Mouse (Mus musculus) intestine, postnatal 0 days (tissue): ENCODE results near the gene Soga1. TPM values are rescaled to one million over a fixed set of nuclear protein-coding genes. Genes with fewer than 3 reads are reported as not detected.

Source experiments
- ATAC-seq: fragments of 200-750 bp; cut with Nextera tagmentation; 2 replicates; pipeline ENCODE4 v1.8.0; 2017; ENCODE audit warnings: mild to moderate bottlenecking, moderate TSS enrichment, moderate library complexity
- H3K27ac ChIP-seq: fragments of 300-500 bp; sonication (generic); 2 replicates; pipeline ENCODE4 v1.5.1; 2014; ENCODE audit warnings: mild to moderate bottlenecking, low read depth, low read length, moderate library complexity
- H3K27me3 ChIP-seq: fragments of 300-500 bp; sonication (generic); replicated peaks from 2 replicates; pipeline ENCODE4 v1.6.1; 2014; ENCODE audit warnings: low read length, mixed read lengths; ENCODE audit not compliant: control insufficient read depth, insufficient read depth
- H3K36me3 ChIP-seq: fragments of 300-500 bp; sonication (generic); 2 replicates; pipeline ENCODE4 v1.6.1; 2014; ENCODE audit warnings: mild to moderate bottlenecking, moderate library complexity; ENCODE audit not compliant: control insufficient read depth, insufficient read depth
- H3K4me1 ChIP-seq: fragments of 300-500 bp; sonication (generic); replicated peaks from 2 replicates; pipeline ENCODE4 v1.6.1; 2014; ENCODE audit warnings: antibody characterized with exemption, low read length, mixed read lengths; ENCODE audit not compliant: control insufficient read depth, insufficient read depth
- H3K4me2 ChIP-seq: fragments of 300-500 bp; sonication (generic); replicated peaks from 2 replicates; pipeline ENCODE4 v1.6.1; 2014; ENCODE audit warnings: low read depth, mild to moderate bottlenecking, moderate library complexity
- H3K4me3 ChIP-seq: fragments of 300-500 bp; sonication (generic); 2 replicates; pipeline ENCODE4 v1.5.1; 2014; ENCODE audit warnings: low read depth, low read length
- H3K9ac ChIP-seq: fragments of 300-500 bp; sonication (generic); 2 replicates; pipeline ENCODE4 v1.6.1; 2014; ENCODE audit warnings: mild to moderate bottlenecking, low read depth, low read length
- H3K9me3 ChIP-seq: fragments of 300-500 bp; sonication (generic); 2 replicates; pipeline ENCODE4 v1.6.1; 2016; ENCODE audit warnings: mixed run types; ENCODE audit not compliant: control insufficient read depth
- CTCF ChIP-seq: sonication (generic); IDR thresholded peaks from 2 replicates; pipeline ENCODE4 v1.5.1; 2016; ENCODE audit warnings: low read depth, mild to moderate bottlenecking, control low read depth, antibody characterized with exemption, moderate library complexity
- WGBS: fragments of 180-500 bp; shearing (Covaris S2); extraction: QIAGEN DNeasy Blood & Tissue Kit; methylation state at CpG from one replicate; pipeline ENCODE4 v1.1.7; 2014; 5-methylcytosine and 5-hydroxymethylcytosine counted together
- polyA plus RNA-seq: library from polyadenylated mRNA; unstranded; fragments of >200 nt; fragmentation: Nextera tagmentation; extraction: Ambion mirVana; gene quantifications from 2 replicates; pipeline ENCODE4 v1.2.1, GENCODE M21; 2015

Gene Soga1
- polyA plus RNA-seq, 1 experiment from 2014 or later: 0.90 TPM

- TF ChIP-seq CTCF: no peak
- peaks cover 5% of the 10 kb centered on the region; the same call in 1 of the 2 replicates for H3K36me3 ChIP-seq
- 77% methylated on average over 4 of the region's 4 CpGs for WGBS
- no peak overlapping the region for H3K4me3 ChIP-seq
- 0 out of 2 replicates have a peak, but pooled peaks cover 3% of the 10 kb centered on the region for H3K4me1 ChIP-seq
- H3K4me2 ChIP-seq: no peak overlapping the region
- H3K9ac ChIP-seq: no peak overlapping the region
- H3K27ac ChIP-seq: no peak overlapping the region
- ATAC-seq: no peak
- H3K27me3 ChIP-seq: no peaks in the 10 kb centered on the region
- no peaks in the 10 kb centered on the region for H3K9me3 ChIP-seq
These were observed 97.8 kb downstream of the Soga1 start for GRCm38 (mm10) chr2:156981291-156981690.

GRCm38 (mm10) chr2:156980059-156980458, 99.0 kb downstream of the Soga1 start:
- Histone ChIP-seq H3K36me3 (peaks cover 5% of the 10 kb centered on the region; the same call in 1 of the 2 replicates), H3K27ac (no peak overlapping the region), H3K4me1 (0 out of 2 replicates have a peak, but pooled peaks cover 3% of the 10 kb centered on the region), H3K9ac (no peak overlapping the region), H3K4me3 (no peak overlapping the region), H3K4me2 (no peak overlapping the region), H3K9me3 (no peaks in the 10 kb centered on the region), H3K27me3 (no peaks in the 10 kb centered on the region)
- no peak for ATAC-seq
- 84% methylated on average over 2 of the region's 2 CpGs for WGBS
- no peak for TF ChIP-seq CTCF

- Histone ChIP-seq H3K4me1 (no peaks in the 10 kb centered on the region), H3K9ac (no peak overlapping the region), H3K4me2 (no peak overlapping the region), H3K27me3 (no peaks in the 10 kb centered on the region), H3K9me3 (no peaks in the 10 kb centered on the region), H3K36me3 (peaks cover 5% of the 10 kb centered on the region; the same call in 1 of the 2 replicates), H3K4me3 (no peak overlapping the region), H3K27ac (no peak overlapping the region)
- no peak for ATAC-seq
- TF ChIP-seq CTCF: no peak
These were observed 102.3 kb downstream of the Soga1 start for GRCm38 (mm10) chr2:156976711-156977110.

- no peak for ATAC-seq
- WGBS: 79% methylated on average over 2 of the region's 2 CpGs
- Histone ChIP-seq H3K36me3 (peaks cover 5% of the 10 kb centered on the region; the same call in 1 of the 2 replicates), H3K27ac (no peak overlapping the region), H3K4me1 (0 out of 2 replicates have a peak, but pooled peaks cover 3% of the 10 kb centered on the region), H3K27me3 (no peaks in the 10 kb centered on the region), H3K9ac (no peak overlapping the region), H3K4me2 (no peak overlapping the region), H3K9me3 (no peaks in the 10 kb centered on the region), H3K4me3 (no peak overlapping the region)
- TF ChIP-seq CTCF: no peak
These were observed 104.1 kb downstream of the Soga1 start for GRCm38 (mm10) chr2:156974967-156975366.

- no peak for ATAC-seq
- Histone ChIP-seq H3K4me1 (0 out of 2 replicates have a peak, but pooled peaks cover 6% of the 10 kb centered on the region), H3K36me3 (peaks cover 9% of the 10 kb centered on the region; the same call in 1 of the 2 replicates), H3K4me3 (no peak overlapping the region), H3K4me2 (no peak overlapping the region), H3K27me3 (no peaks in the 10 kb centered on the region), H3K9me3 (no peaks in the 10 kb centered on the region), H3K9ac (no peak overlapping the region), H3K27ac (no peak overlapping the region)
- no peak for TF ChIP-seq CTCF
- 89% methylated on average over 5 of the region's 5 CpGs for WGBS
These were observed 105.5 kb downstream of the Soga1 start for GRCm38 (mm10) chr2:156973316-156974100.

- Histone ChIP-seq H3K4me3 (no peak overlapping the region), H3K4me1 (0 out of 2 replicates have a peak, but pooled peaks cover 6% of the 10 kb centered on the region), H3K9me3 (no peaks in the 10 kb centered on the region), H3K36me3 (0 out of 2 replicates have a peak, but pooled peaks cover 5% of the 10 kb centered on the region), H3K9ac (no peak overlapping the region), H3K27me3 (no peaks in the 10 kb centered on the region), H3K27ac (peak overlapping the region; percentile 54; the same call in 1 of the 2 replicates), H3K4me2 (0 out of 2 replicates have a peak overlapping the region, but pooled peaks have one; percentile 3)
- TF ChIP-seq CTCF: no peak
- no peak for ATAC-seq
- WGBS: 58% methylated on average over 7 of the region's 7 CpGs
These were observed 108.8 kb downstream of the Soga1 start for GRCm38 (mm10) chr2:156970253-156970652.
